Mouse (Mus musculus): ENCODE data around the gene Crb2. TPM values are rescaled to one million over a fixed set of nuclear protein-coding genes. Genes with fewer than 3 reads are reported as not detected.
A peak's percentile ranks its signal among the peaks of the same experiment; 100 is the strongest.

Crb2 gene
- 7.1 and 8.4 TPM in 2 replicates for polyA plus RNA-seq (2015; fragmentation: Nextera tagmentation; extraction: Ambion mirVana)

DNA sequence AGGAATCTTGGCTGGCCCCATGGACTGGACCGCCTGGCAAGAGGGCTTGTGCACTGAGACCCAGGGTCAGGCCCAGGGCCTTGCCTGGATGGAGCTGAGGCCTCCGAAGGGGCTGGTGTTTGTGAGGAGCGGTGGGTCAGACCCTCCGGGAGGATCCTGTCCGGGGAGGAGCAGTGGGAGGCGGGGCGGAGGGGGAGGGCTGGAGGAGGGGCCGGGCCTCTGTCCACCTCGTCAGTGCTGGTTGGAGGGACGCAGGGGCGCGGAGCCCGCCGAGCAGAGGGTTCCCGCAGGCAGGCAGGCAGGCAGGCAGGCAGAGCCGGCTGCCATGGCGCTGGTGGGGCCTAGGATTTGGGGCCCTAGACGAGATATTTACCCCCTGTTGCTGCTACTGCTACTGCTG is at the start of gene Crb2:
TSS of gene Crb2 (plus strand) at position 234 of the 400 bp plus-strand sequence.
- Histone ChIP-seq H3K9me3 (no peaks in the 10 kb centered on the region), H3K27ac (replicated peaks) (peak within 1 kb of the TSS; percentile 76), H3K4me1 (peaks cover 58% of the 10 kb centered on the region), H3K27me3 (no peaks in the 10 kb centered on the region), H3K4me2 (replicated peaks) (peak within 1 kb of the TSS; percentile 40), H3K36me3 (no peaks in the 10 kb centered on the region), H3K9ac (replicated peaks) (peak within 1 kb of the TSS; percentile 37), H3K4me3 (peak within 1 kb of the TSS; percentile 33)
- WGBS = 4% methylated on average over 16 of the region's 18 CpGs
- peak; percentile 6; the same call in 1 of the 2 replicates for ATAC-seq (replicated peaks)

- 89% methylated on average over 5 of the region's 5 CpGs for WGBS
- no peak overlapping the region for H3K27ac ChIP-seq (replicated peaks)
- H3K4me2 ChIP-seq (replicated peaks) = no peak overlapping the region
- no peak overlapping the region for H3K4me3 ChIP-seq
- H3K27me3 ChIP-seq = no peaks in the 10 kb centered on the region
- H3K9ac ChIP-seq (replicated peaks) = no peak overlapping the region
- H3K36me3 ChIP-seq = no peaks in the 10 kb centered on the region
- H3K4me1 ChIP-seq = peaks cover 11% of the 10 kb centered on the region
- no peaks in the 10 kb centered on the region for H3K9me3 ChIP-seq
- no peak for ATAC-seq (replicated peaks)
Observed at GRCm38 (mm10) chr2:37731241-37731801, 44.7 kb upstream of the Crb2 start.

GRCm38 (mm10) chr2:37734979-37735806 is 40.9 kb upstream of the Crb2 start:
- Histone ChIP-seq H3K4me1 (peaks cover 11% of the 10 kb centered on the region), H3K9me3 (no peaks in the 10 kb centered on the region), H3K27ac (replicated peaks) (peak overlapping the region; percentile 54; the same call in 1 of the 2 replicates), H3K9ac (replicated peaks) (no peak overlapping the region), H3K36me3 (no peaks in the 10 kb centered on the region), H3K27me3 (no peaks in the 10 kb centered on the region), H3K4me3 (no peak overlapping the region), H3K4me2 (replicated peaks) (peak overlapping the region; percentile 29)
- ATAC-seq (replicated peaks) = no peak; the same call in 1 of the 2 replicates
- WGBS = 15% methylated on average over 17 of the region's 17 CpGs

GRCm38 (mm10) chr2:37735807-37736188 is 40.3 kb upstream of the Crb2 start:
- Histone ChIP-seq H3K4me2 (replicated peaks) (peak overlapping the region; percentile 29), H3K27me3 (no peaks in the 10 kb centered on the region), H3K9me3 (no peaks in the 10 kb centered on the region), H3K4me3 (no peak overlapping the region), H3K9ac (replicated peaks) (no peak overlapping the region), H3K36me3 (no peaks in the 10 kb centered on the region), H3K4me1 (peaks cover 11% of the 10 kb centered on the region), H3K27ac (replicated peaks) (no peak overlapping the region)
- WGBS = 74% methylated on average over 1 of the region's 1 CpGs
- no peak for ATAC-seq (replicated peaks)

DNA sequence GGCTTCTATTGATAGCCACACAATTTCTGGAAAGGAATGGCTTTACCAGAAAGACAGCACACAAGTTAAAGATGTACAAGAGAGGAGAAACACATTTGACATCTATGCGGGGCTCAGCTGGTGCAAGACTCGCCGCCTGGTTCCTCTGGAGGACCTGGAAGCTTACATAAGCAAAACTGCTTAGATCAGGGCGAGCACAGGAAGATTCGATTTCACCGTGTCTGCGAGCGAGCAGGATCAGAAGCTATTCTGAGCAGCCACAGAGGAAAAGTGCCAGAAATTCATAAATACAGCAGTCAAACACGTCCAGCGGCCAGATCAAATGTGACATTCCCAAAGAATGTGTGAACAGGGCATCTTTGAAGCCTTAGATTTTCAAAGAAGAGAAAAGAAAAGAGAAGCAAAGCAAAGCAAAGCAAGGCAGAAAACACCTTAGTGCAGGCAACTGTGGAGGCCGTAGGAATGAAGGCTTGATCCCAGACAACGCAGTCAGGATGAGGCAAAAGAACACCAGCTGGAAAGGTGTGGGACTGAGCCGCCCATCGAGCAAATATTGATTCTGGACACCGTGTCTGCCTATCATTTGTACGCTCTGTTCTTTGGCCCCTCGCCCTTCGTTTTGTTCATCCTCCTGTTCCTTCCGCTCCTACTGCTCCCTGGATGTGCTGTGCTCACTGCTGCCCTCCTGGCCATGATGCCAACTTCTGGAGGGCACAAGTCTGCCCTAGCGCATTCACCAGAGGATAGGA is 34.1 kb upstream of the Crb2 start:
- ATAC-seq (replicated peaks) = no peak
- Histone ChIP-seq H3K4me3 (no peak overlapping the region), H3K4me2 (replicated peaks) (no peak overlapping the region), H3K36me3 (no peaks in the 10 kb centered on the region), H3K9me3 (no peaks in the 10 kb centered on the region), H3K27me3 (no peaks in the 10 kb centered on the region), H3K9ac (replicated peaks) (no peak overlapping the region), H3K4me1 (no peaks in the 10 kb centered on the region), H3K27ac (replicated peaks) (no peak overlapping the region)
- WGBS = 78% methylated on average over 20 of the region's 20 CpGs

DNA sequence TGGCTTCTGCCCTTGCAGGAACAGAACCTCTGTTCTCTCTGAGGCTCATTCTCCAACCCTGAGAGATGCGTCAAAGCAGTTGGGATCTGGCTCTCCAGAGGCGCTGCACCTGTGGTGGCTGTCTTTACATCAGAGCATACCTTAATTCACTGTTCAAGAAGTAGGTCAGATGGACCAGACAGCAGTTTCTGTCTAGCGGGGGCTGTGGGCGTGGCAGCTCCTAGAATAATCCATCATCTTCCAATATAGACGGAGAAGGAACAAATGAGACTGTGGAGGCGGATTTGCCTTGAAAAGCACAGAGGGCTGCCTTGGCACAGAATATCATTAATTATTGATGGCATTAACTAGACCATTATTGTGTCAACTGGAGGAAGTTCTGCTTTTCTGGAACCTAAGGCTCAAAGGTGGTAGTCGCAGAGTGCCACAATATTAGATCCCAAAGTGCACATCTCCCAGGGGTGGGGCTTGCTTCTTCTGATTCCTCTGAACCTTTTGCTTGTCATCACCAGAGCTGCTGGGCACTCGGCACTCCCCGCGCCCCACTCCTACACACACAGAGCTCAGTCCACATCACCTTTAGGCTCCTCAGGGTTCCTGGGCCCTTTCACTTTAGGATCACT is 31.2 kb upstream of the Crb2 start:
- H3K36me3 ChIP-seq = no peaks in the 10 kb centered on the region
- 85% methylated on average over 10 of the region's 10 CpGs for WGBS
- no peaks in the 10 kb centered on the region for H3K9me3 ChIP-seq
- H3K9ac ChIP-seq (replicated peaks) = no peak overlapping the region
- no peak overlapping the region for H3K27ac ChIP-seq (replicated peaks)
- no peak overlapping the region for H3K4me2 ChIP-seq (replicated peaks)
- no peak for ATAC-seq (replicated peaks)
- no peaks in the 10 kb centered on the region for H3K27me3 ChIP-seq
- H3K4me1 ChIP-seq = peaks cover 12% of the 10 kb centered on the region
- H3K4me3 ChIP-seq = no peak overlapping the region

DNA sequence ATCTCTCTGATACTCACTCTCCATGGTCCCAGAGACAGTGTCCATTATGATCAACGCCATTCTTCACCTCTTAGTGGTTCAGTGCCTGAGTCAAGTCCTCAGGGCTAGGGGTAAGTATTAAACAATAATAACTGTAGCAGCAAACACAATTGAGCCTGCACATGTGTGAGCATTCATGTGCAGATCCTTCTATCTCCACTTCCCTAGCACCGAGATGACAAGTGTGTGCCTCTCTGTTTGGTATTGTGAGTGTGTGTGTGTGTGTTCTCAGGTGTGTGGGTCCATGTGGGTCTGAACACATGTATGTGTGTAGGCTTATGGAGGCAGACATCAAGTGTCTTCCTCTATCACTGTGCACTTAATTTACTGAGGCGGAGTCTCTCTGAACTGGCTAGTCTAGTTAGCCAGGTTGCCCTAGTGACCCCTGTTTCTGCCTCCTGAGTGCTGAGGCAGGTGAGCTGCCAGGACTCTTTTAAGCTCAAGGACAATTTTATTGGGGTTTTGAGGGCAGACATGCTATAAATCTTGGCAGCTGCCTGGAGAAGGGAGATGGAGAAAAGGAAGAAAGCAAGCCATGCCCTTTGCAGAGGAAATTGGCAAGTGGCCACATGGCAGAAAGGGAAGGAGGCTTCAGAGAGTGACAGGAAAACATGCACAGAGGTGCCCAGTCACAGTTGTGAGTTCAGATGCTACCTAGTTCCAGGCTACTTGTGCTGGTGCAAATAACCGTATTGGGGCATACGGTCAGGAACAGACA is 29.6 kb upstream of the Crb2 start:
- H3K36me3 ChIP-seq = no peaks in the 10 kb centered on the region
- no peaks in the 10 kb centered on the region for H3K27me3 ChIP-seq
- H3K9me3 ChIP-seq = no peaks in the 10 kb centered on the region
- no peak overlapping the region for H3K4me3 ChIP-seq
- 93% methylated on average over 5 of the region's 5 CpGs for WGBS
- H3K27ac ChIP-seq (replicated peaks) = no peak overlapping the region
- H3K4me2 ChIP-seq (replicated peaks) = no peak overlapping the region
- peaks cover 12% of the 10 kb centered on the region for H3K4me1 ChIP-seq
- no peak for ATAC-seq (replicated peaks)
- no peak overlapping the region for H3K9ac ChIP-seq (replicated peaks)

GRCm38 (mm10) chr2:37747909-37748308 is 28.1 kb upstream of the Crb2 start:
- no peak overlapping the region for H3K4me3 ChIP-seq
- peak; percentile 57; the same call in 1 of the 2 replicates for ATAC-seq (replicated peaks)
- WGBS = 23% methylated on average over 2 of the region's 2 CpGs
- H3K36me3 ChIP-seq = no peaks in the 10 kb centered on the region
- no peak overlapping the region for H3K27ac ChIP-seq (replicated peaks)
- H3K27me3 ChIP-seq = no peaks in the 10 kb centered on the region
- no peaks in the 10 kb centered on the region for H3K9me3 ChIP-seq
- no peak overlapping the region for H3K4me2 ChIP-seq (replicated peaks)
- peaks cover 12% of the 10 kb centered on the region for H3K4me1 ChIP-seq
- H3K9ac ChIP-seq (replicated peaks) = no peak overlapping the region

DNA sequence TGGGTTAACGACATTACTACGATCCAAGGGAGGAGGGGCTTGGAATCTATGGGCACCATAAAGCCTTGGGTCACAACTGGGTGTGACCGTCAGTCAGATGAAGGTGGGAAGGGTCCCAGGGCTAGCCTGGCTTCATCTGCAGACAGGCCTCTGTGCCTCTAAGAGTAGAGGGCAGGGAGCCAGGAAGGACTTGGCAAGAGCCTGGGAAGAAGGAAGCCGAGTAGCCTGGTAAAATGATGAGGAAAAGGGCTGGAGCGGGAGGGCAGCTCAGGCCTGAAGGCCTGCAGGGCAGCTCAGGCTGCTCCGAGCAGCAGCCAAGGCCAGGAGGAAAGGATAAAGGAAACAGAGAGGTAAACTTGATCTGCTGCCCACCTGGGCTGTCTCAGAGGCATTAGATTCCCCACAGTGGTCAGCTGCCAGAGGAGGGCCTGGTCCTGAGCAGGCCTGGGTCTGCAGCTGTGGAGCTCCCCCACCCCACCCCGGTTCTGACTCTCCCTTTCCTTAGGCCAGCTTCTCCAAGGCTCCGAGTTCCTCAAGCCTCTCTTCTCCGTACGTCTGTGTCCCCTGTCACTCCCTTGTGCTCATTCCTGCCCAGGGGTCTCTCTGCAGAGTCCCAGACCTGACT is 27.5 kb upstream of the Crb2 start:
- Histone ChIP-seq H3K9me3 (no peaks in the 10 kb centered on the region), H3K4me2 (replicated peaks) (no peak overlapping the region), H3K4me1 (peaks cover 12% of the 10 kb centered on the region), H3K9ac (replicated peaks) (no peak overlapping the region), H3K27me3 (no peaks in the 10 kb centered on the region), H3K36me3 (no peaks in the 10 kb centered on the region), H3K27ac (replicated peaks) (no peak overlapping the region), H3K4me3 (no peak overlapping the region)
- 51% methylated on average over 10 of the region's 10 CpGs for WGBS
- ATAC-seq (replicated peaks) = 0 out of 2 replicates have a peak, but pooled peaks have one; percentile 13

- Histone ChIP-seq H3K9me3 (no peaks in the 10 kb centered on the region), H3K4me2 (replicated peaks) (no peak overlapping the region), H3K27ac (replicated peaks) (no peak overlapping the region), H3K27me3 (no peaks in the 10 kb centered on the region), H3K4me1 (peaks cover 12% of the 10 kb centered on the region), H3K36me3 (no peaks in the 10 kb centered on the region), H3K9ac (replicated peaks) (no peak overlapping the region), H3K4me3 (no peak overlapping the region)
- 92% methylated on average over 6 of the region's 6 CpGs for WGBS
- no peak for ATAC-seq (replicated peaks)
Observed at GRCm38 (mm10) chr2:37749323-37749722, 26.7 kb upstream of the Crb2 start.

DNA sequence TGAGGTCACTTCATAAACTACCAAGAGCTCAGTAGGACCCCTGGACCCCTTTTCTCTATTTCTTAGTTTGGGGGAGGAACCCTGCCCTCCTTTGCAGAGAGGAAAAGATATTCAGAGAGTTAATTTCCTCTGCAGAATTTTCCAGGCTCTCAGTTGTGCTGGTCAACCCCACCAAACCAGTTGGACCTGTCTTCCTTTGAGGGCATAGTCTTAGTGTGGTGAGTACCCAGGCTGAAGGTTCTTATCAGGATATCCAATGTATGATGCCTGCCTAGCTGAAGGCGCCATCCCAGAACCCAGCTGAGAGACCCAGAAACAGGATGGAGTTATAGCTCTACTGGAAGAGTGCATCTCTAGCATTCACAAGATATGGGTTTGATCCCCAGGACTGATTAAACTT is 24.9 kb upstream of the Crb2 start:
- no peak for ATAC-seq (replicated peaks)
- WGBS = 100% methylated on average over 1 of the region's 1 CpGs
- H3K9ac ChIP-seq (replicated peaks) = no peak overlapping the region

More for the DNA sequence above, 24.9 kb upstream of the Crb2 start:
- H3K9me3 ChIP-seq = no peaks in the 10 kb centered on the region
- H3K4me1 ChIP-seq = peaks cover 12% of the 10 kb centered on the region
- H3K4me2 ChIP-seq (replicated peaks) = no peak overlapping the region
- H3K4me3 ChIP-seq = no peak overlapping the region
- H3K36me3 ChIP-seq = no peaks in the 10 kb centered on the region
- no peak overlapping the region for H3K27ac ChIP-seq (replicated peaks)
- no peaks in the 10 kb centered on the region for H3K27me3 ChIP-seq

Data from forebrain, embryonic 15.5 days (tissue).